Mouse (Mus musculus): ENCODE measurements around the gene Mad1l1. TPM values are rescaled to one million over a fixed set of nuclear protein-coding genes. Genes with fewer than 3 reads are reported as not detected.

Mad1l1 gene
- polyA plus RNA-seq, 1 experiment from 2014 or later = 31.8 TPM

- Histone ChIP-seq H3K4me2 (no peak overlapping the region), H3K36me3 (peaks cover 62% of the 10 kb centered on the region), H3K27ac (replicated peaks) (no peak overlapping the region), H3K4me3 (no peak overlapping the region), H3K27me3 (no peaks in the 10 kb centered on the region), H3K9me3 (no peaks in the 10 kb centered on the region), H3K9ac (no peak overlapping the region), H3K4me1 (replicated peaks) (no peaks in the 10 kb centered on the region)
- ATAC-seq (ENCODE audit: low read depth) = no peak
- 91% methylated on average over 9 of the region's 9 CpGs for WGBS
These were observed 28.5 kb upstream of the Mad1l1 start for GRCm38 (mm10) chr5:140349882-140350281.

GRCm38 (mm10) chr5:140346050-140346449, 24.7 kb upstream of the Mad1l1 start:
- Histone ChIP-seq H3K27ac (replicated peaks) (no peak overlapping the region), H3K4me2 (no peak overlapping the region), H3K4me3 (no peak overlapping the region), H3K4me1 (replicated peaks) (no peaks in the 10 kb centered on the region), H3K36me3 (peaks cover 43% of the 10 kb centered on the region), H3K27me3 (no peaks in the 10 kb centered on the region), H3K9ac (no peak overlapping the region), H3K9me3 (no peaks in the 10 kb centered on the region)
- WGBS = 92% methylated on average over 1 of the region's 1 CpGs
- no peak for ATAC-seq (ENCODE audit: low read depth)

- no peak for ATAC-seq (ENCODE audit: low read depth)
- WGBS = 95% methylated on average over 4 of the region's 4 CpGs
These were observed 23.9 kb upstream of the Mad1l1 start for GRCm38 (mm10) chr5:140345244-140345643.

GRCm38 (mm10) chr5:140342880-140343279, 21.5 kb upstream of the Mad1l1 start:
- Histone ChIP-seq H3K27me3 (no peaks in the 10 kb centered on the region), H3K9ac (no peak overlapping the region), H3K4me2 (no peak overlapping the region), H3K27ac (replicated peaks) (no peak overlapping the region), H3K4me3 (no peak overlapping the region), H3K4me1 (replicated peaks) (no peaks in the 10 kb centered on the region), H3K36me3 (peaks cover 64% of the 10 kb centered on the region), H3K9me3 (no peaks in the 10 kb centered on the region)
- ATAC-seq (ENCODE audit: low read depth) = no peak
- 90% methylated on average over 4 of the region's 4 CpGs for WGBS

More at GRCm38 (mm10) chr5:140345244-140345643, 23.9 kb upstream of the Mad1l1 start:
- H3K9me3 ChIP-seq = no peaks in the 10 kb centered on the region
- H3K4me2 ChIP-seq = no peak overlapping the region
- no peak overlapping the region for H3K9ac ChIP-seq
- H3K27ac ChIP-seq (replicated peaks) = no peak overlapping the region
- no peak overlapping the region for H3K4me3 ChIP-seq
- peaks cover 46% of the 10 kb centered on the region for H3K36me3 ChIP-seq
- H3K4me1 ChIP-seq (replicated peaks) = no peaks in the 10 kb centered on the region
- H3K27me3 ChIP-seq = no peaks in the 10 kb centered on the region

GRCm38 (mm10) chr5:140339836-140340235, 18.5 kb upstream of the Mad1l1 start:
- no peak overlapping the region for H3K27ac ChIP-seq (replicated peaks)
- H3K27me3 ChIP-seq = no peaks in the 10 kb centered on the region
- H3K4me3 ChIP-seq = no peak overlapping the region
- H3K9ac ChIP-seq = no peak overlapping the region
- H3K36me3 ChIP-seq = peaks cover 57% of the 10 kb centered on the region
- H3K4me2 ChIP-seq = no peak overlapping the region
- no peak for ATAC-seq (ENCODE audit: low read depth)
- WGBS = 91% methylated on average over 3 of the region's 3 CpGs
- H3K4me1 ChIP-seq (replicated peaks) = no peaks in the 10 kb centered on the region
- no peaks in the 10 kb centered on the region for H3K9me3 ChIP-seq

GRCm38 (mm10) chr5:140338779-140339178, 17.4 kb upstream of the Mad1l1 start:
- H3K4me3 ChIP-seq = no peak overlapping the region
- H3K36me3 ChIP-seq = peaks cover 49% of the 10 kb centered on the region
- H3K4me2 ChIP-seq = no peak overlapping the region
- no peak overlapping the region for H3K9ac ChIP-seq
- WGBS = 93% methylated on average over 4 of the region's 4 CpGs
- H3K27ac ChIP-seq (replicated peaks) = no peak overlapping the region
- H3K9me3 ChIP-seq = no peaks in the 10 kb centered on the region
- no peak for ATAC-seq (ENCODE audit: low read depth)
- H3K27me3 ChIP-seq = no peaks in the 10 kb centered on the region
- no peaks in the 10 kb centered on the region for H3K4me1 ChIP-seq (replicated peaks)

- Histone ChIP-seq H3K9me3 (no peaks in the 10 kb centered on the region), H3K4me3 (no peak overlapping the region), H3K4me1 (replicated peaks) (peaks cover 4% of the 10 kb centered on the region), H3K36me3 (peaks cover 44% of the 10 kb centered on the region), H3K27me3 (no peaks in the 10 kb centered on the region), H3K4me2 (no peak overlapping the region), H3K9ac (no peak overlapping the region), H3K27ac (replicated peaks) (no peak overlapping the region)
- ATAC-seq (ENCODE audit: low read depth) = no peak
- 83% methylated on average over 1 of the region's 1 CpGs for WGBS
These were observed 15.3 kb upstream of the Mad1l1 start for GRCm38 (mm10) chr5:140336680-140337079.

GRCm38 (mm10) chr5:140333631-140334030, 12.3 kb upstream of the Mad1l1 start:
- Histone ChIP-seq H3K4me3 (no peak overlapping the region), H3K9me3 (no peaks in the 10 kb centered on the region), H3K4me2 (no peak overlapping the region), H3K27me3 (no peaks in the 10 kb centered on the region), H3K9ac (no peak overlapping the region), H3K27ac (replicated peaks) (no peak overlapping the region), H3K36me3 (peaks cover 33% of the 10 kb centered on the region), H3K4me1 (replicated peaks) (peaks cover 19% of the 10 kb centered on the region)
- no peak for ATAC-seq (ENCODE audit: low read depth)
- 40% methylated on average over 2 of the region's 2 CpGs for WGBS

- Histone ChIP-seq H3K27ac (replicated peaks) (no peak overlapping the region), H3K27me3 (no peaks in the 10 kb centered on the region), H3K36me3 (peaks cover 31% of the 10 kb centered on the region), H3K9ac (no peak overlapping the region), H3K4me1 (replicated peaks) (peaks cover 19% of the 10 kb centered on the region), H3K4me3 (no peak overlapping the region; the same call in 1 of the 2 replicates), H3K4me2 (peak overlapping the region; percentile 92), H3K9me3 (no peaks in the 10 kb centered on the region)
- 55% methylated on average over 4 of the region's 4 CpGs for WGBS
- ATAC-seq (ENCODE audit: low read depth) = no peak
These were observed 11.2 kb upstream of the Mad1l1 start for GRCm38 (mm10) chr5:140332519-140332918.

- Histone ChIP-seq H3K36me3 (peaks cover 30% of the 10 kb centered on the region), H3K27ac (replicated peaks) (peak within 1 kb of the TSS; percentile 82), H3K27me3 (no peaks in the 10 kb centered on the region), H3K9ac (peak within 1 kb of the TSS; percentile 81), H3K4me3 (peak within 1 kb of the TSS; percentile 64), H3K4me1 (replicated peaks) (peaks cover 19% of the 10 kb centered on the region), H3K4me2 (peak within 1 kb of the TSS; percentile 92), H3K9me3 (no peaks in the 10 kb centered on the region)
- ATAC-seq (ENCODE audit: low read depth) = peak; percentile 83
- 1% methylated on average over 39 of the region's 39 CpGs for WGBS
These were observed 10.5 kb upstream of the Mad1l1 start, which contains the start of gene Mrm2 for GRCm38 (mm10) chr5:140331615-140332512. Mrm2 (minus strand) TSS chr5:140331898.

- WGBS = 89% methylated on average over 5 of the region's 5 CpGs
These were observed 2.7 kb upstream of the Mad1l1 start for GRCm38 (mm10) chr5:140324058-140324457.

GRCm38 (mm10) chr5:140321756-140322575, 614 bp upstream of the Mad1l1 start:
- 1% methylated on average over 17 of the region's 17 CpGs for WGBS
- peak; percentile 13; the same call in 1 of the 2 replicates for ATAC-seq (ENCODE audit: low read depth)
- no peaks in the 10 kb centered on the region for H3K27me3 ChIP-seq

More at GRCm38 (mm10) chr5:140324058-140324457, 2.7 kb upstream of the Mad1l1 start:
- Histone ChIP-seq H3K27me3 (no peaks in the 10 kb centered on the region), H3K4me3 (no peak overlapping the region), H3K9ac (no peak overlapping the region), H3K27ac (replicated peaks) (no peak overlapping the region), H3K4me1 (replicated peaks) (peaks cover 16% of the 10 kb centered on the region), H3K36me3 (peaks cover 27% of the 10 kb centered on the region), H3K4me2 (no peak overlapping the region), H3K9me3 (no peaks in the 10 kb centered on the region)
- no peak for ATAC-seq (ENCODE audit: low read depth)

More at GRCm38 (mm10) chr5:140321756-140322575, 614 bp upstream of the Mad1l1 start:
- Histone ChIP-seq H3K36me3 (peaks cover 10% of the 10 kb centered on the region; the same call in 1 of the 2 replicates), H3K4me3 (peak overlapping the region; percentile 91), H3K27ac (replicated peaks) (peak overlapping the region; percentile 59), H3K9me3 (no peaks in the 10 kb centered on the region), H3K9ac (peak overlapping the region; percentile 99), H3K4me1 (replicated peaks) (peaks cover 20% of the 10 kb centered on the region), H3K4me2 (peak overlapping the region; percentile 77)
